Mouse (Mus musculus) embryonic facial prominence, embryonic 13.5 days (tissue): ENCODE measurements around the gene Dnajb7. TPM values are rescaled to one million over a fixed set of nuclear protein-coding genes. Genes with fewer than 3 reads are reported as not detected.
"Not testable (repeated sequence)": the region's sequence is repeated elsewhere in the genome, so short reads cannot be mapped to it uniquely, and the experiment has no call there.

ENCODE experiments used
- ATAC-seq: fragments of 200-750 bp; cut with Nextera tagmentation; 2 replicates; pipeline ENCODE4 v1.8.0; 2017; ENCODE audit warnings: low read depth; ENCODE audit not compliant: insufficient number of reproducible peaks, insufficient read depth, low FRiP score, low TSS enrichment
- H3K27ac ChIP-seq: fragments of 300-500 bp; sonication (generic); 2 replicates; pipeline ENCODE4 v1.5.1; 2015; ENCODE audit warnings: moderate library complexity, mild to moderate bottlenecking, inconsistent platforms
- H3K27me3 ChIP-seq: fragments of 300-500 bp; sonication (generic); 2 replicates; pipeline ENCODE4 v1.6.1; 2015; ENCODE audit warnings: mild to moderate bottlenecking, inconsistent platforms
- H3K36me3 ChIP-seq: fragments of 300-500 bp; sonication (generic); 2 replicates; pipeline ENCODE4 v1.6.1; 2015; ENCODE audit warnings: mild to moderate bottlenecking, inconsistent platforms
- H3K4me1 ChIP-seq: fragments of 300-500 bp; sonication (generic); 2 replicates; pipeline ENCODE4 v1.6.1; 2015; ENCODE audit warnings: inconsistent platforms
- H3K4me2 ChIP-seq: fragments of 300-500 bp; sonication (generic); 2 replicates; pipeline ENCODE4 v1.6.1; 2015; ENCODE audit warnings: moderate library complexity, mild to moderate bottlenecking, inconsistent platforms
- H3K4me3 ChIP-seq: fragments of 300-500 bp; sonication (generic); 2 replicates; pipeline ENCODE4 v1.5.1; 2015; ENCODE audit warnings: mild to moderate bottlenecking, inconsistent platforms
- H3K9ac ChIP-seq: fragments of 300-500 bp; sonication (generic); 2 replicates; pipeline ENCODE4 v1.6.1; 2015; ENCODE audit warnings: mild to moderate bottlenecking, inconsistent platforms
- H3K9me3 ChIP-seq: fragments of 300-500 bp; sonication (generic); 2 replicates; pipeline ENCODE4 v1.6.1; 2016; ENCODE audit warnings: inconsistent platforms
- WGBS: fragments of 180-500 bp; shearing (Covaris S2); methylation state at CpG from one replicate; pipeline ENCODE4 v1.1.7; 2015; ENCODE audit warnings: mixed read lengths; 5-methylcytosine and 5-hydroxymethylcytosine counted together
- polyA plus RNA-seq: library from polyadenylated mRNA; unstranded; fragments of >200 nt; fragmentation: Nextera tagmentation; extraction: Ambion mirVana; gene quantifications from 2 replicates; pipeline ENCODE4 v1.2.1, GENCODE M21; 2015

The Dnajb7 gene
- polyA plus RNA-seq, result 2.5 and 3.5 TPM in 2 replicates

DNA sequence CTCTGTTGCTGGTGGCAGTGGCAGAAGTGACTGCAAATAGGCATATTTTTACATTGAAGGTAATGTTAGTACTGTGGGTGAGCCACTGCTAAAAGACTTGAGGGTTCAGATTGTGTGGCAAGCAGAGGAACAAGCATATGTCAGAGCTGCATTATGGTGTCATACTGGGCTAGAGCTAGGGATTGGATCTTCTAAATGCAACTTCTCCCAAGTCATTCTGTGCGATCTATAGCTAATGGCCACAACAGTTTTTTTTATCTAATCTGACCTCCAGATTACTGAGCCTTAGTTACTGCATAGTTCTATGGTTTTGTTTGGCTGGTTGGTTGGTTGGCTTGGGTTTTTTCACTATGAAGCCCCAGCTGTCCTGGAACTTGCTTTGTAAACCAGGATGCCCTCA, at the start of gene Dnajb7:
Gene Dnajb7, minus strand, starts transcription at position 101 of the 400 bp plus-strand sequence.
- no peak within 1 kb of the TSS for H3K4me2 ChIP-seq

GRCm38 (mm10) chr15:81448463-81448862, 40.4 kb upstream of the Dnajb7 start:
- no peak for ATAC-seq
- H3K27ac ChIP-seq, result no peak overlapping the region
- no peak overlapping the region for H3K9ac ChIP-seq
- H3K4me2 ChIP-seq, result no peak overlapping the region
- no peaks in the 10 kb centered on the region for H3K4me1 ChIP-seq
- no peak overlapping the region for H3K4me3 ChIP-seq
- peaks cover 42% of the 10 kb centered on the region for H3K36me3 ChIP-seq
- H3K9me3 ChIP-seq, result no peaks in the 10 kb centered on the region
- H3K27me3 ChIP-seq, result no peaks in the 10 kb centered on the region
- 41% methylated on average over 3 of the region's 3 CpGs for WGBS

More for the DNA sequence above, at the start of gene Dnajb7:
- no peak for ATAC-seq
- H3K4me1 ChIP-seq, result no peaks in the 10 kb centered on the region
- no peak within 1 kb of the TSS for H3K9ac ChIP-seq
- no peaks in the 10 kb centered on the region for H3K36me3 ChIP-seq
- no peak within 1 kb of the TSS for H3K4me3 ChIP-seq
- 93% methylated on average over 1 of the region's 1 CpGs for WGBS
- H3K9me3 ChIP-seq, result no peaks in the 10 kb centered on the region
- no peaks in the 10 kb centered on the region for H3K27me3 ChIP-seq
- no peak within 1 kb of the TSS for H3K27ac ChIP-seq

DNA sequence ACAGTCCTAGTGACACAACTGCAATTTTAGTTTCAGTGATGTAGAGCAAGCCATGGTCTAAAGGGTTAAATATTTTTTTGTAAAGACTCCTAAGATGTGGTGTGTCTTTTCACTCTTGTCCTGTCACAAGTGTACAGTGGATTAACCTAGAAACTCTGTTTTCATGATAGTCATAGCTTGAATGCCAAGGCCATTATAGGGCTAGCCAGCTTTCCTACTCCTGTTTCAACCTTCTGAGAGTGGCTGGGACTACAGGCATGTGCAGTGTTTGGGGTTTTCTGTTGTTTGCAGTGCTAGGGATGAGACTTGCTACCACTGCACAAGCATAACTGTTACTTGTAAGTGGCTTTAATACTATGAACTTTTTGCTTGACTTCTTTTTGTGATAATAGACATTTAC, 31.1 kb upstream of the Dnajb7 start:
- no peaks in the 10 kb centered on the region for H3K27me3 ChIP-seq
- H3K27ac ChIP-seq, result no peak overlapping the region
- H3K9ac ChIP-seq, result no peak overlapping the region
- H3K4me1 ChIP-seq, result no peaks in the 10 kb centered on the region
- no peak for ATAC-seq
- no peak overlapping the region for H3K4me3 ChIP-seq
- no peak overlapping the region for H3K4me2 ChIP-seq
- H3K36me3 ChIP-seq, result peaks cover 33% of the 10 kb centered on the region
- no peaks in the 10 kb centered on the region for H3K9me3 ChIP-seq

DNA sequence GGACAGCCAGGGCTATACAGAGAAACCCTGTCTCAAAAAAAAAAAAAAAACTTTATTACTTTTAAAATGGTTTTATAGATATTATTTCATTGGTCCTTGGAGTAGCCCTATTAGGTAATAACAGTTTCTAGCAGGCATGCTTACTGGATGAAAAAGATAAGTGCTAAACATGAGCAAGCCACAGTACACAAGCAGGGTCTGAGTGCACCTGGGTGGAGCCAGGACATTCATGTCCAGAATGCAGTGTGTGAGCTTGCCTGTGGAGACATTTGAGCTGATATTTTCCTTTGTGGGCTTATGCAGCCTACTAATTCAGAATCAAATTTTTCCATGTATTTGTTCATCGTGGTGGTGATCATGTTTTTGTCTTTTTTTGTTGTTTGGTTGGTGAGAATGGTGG, 30.2 kb upstream of the Dnajb7 start:
- Histone ChIP-seq H3K27ac (no peak overlapping the region), H3K36me3 (peaks cover 32% of the 10 kb centered on the region), H3K9me3 (no peaks in the 10 kb centered on the region), H3K27me3 (no peaks in the 10 kb centered on the region), H3K4me2 (no peak overlapping the region), H3K4me3 (no peak overlapping the region), H3K4me1 (no peaks in the 10 kb centered on the region), H3K9ac (no peak overlapping the region)
- WGBS, result 88% methylated on average over 1 of the region's 1 CpGs
- ATAC-seq, result no peak

DNA sequence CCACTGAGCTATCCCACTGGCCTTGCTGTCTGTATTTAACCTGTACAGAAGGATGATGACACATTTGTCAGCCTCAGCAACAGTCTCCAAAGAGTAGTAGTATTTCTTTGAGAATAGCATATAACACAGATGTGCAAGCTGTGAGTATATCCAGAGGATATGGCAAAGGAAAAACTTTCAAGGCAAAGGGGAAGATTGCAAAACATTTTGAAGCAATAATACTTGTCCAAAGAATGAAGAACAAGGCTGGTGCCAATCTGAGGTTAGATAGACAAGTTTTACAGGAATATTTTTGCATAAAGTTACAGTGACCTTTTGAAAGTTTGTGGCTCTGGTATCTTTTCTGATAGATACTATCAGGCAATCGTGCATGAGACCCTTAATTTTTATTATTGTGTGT, 23.1 kb upstream of the Dnajb7 start:
- no peak overlapping the region for H3K9ac ChIP-seq
- H3K9me3 ChIP-seq, result no peaks in the 10 kb centered on the region
- no peak overlapping the region for H3K27ac ChIP-seq
- WGBS, result 90% methylated on average over 1 of the region's 1 CpGs
- no peaks in the 10 kb centered on the region for H3K4me1 ChIP-seq
- no peak for ATAC-seq
- no peaks in the 10 kb centered on the region for H3K27me3 ChIP-seq
- peaks cover 32% of the 10 kb centered on the region for H3K36me3 ChIP-seq
- no peak overlapping the region for H3K4me2 ChIP-seq
- no peak overlapping the region for H3K4me3 ChIP-seq

- no peaks in the 10 kb centered on the region for H3K4me1 ChIP-seq
- no peak for ATAC-seq
- H3K27ac ChIP-seq, result no peak overlapping the region
- H3K36me3 ChIP-seq, result peaks cover 29% of the 10 kb centered on the region
- no peak overlapping the region for H3K4me3 ChIP-seq
- 88% methylated on average over 2 of the region's 2 CpGs for WGBS
- no peak overlapping the region for H3K4me2 ChIP-seq
- H3K9ac ChIP-seq, result no peak overlapping the region
- H3K27me3 ChIP-seq, result no peaks in the 10 kb centered on the region
- H3K9me3 ChIP-seq, result no peaks in the 10 kb centered on the region
Measured at GRCm38 (mm10) chr15:81427947-81428346, 19.8 kb upstream of the Dnajb7 start.

GRCm38 (mm10) chr15:81425311-81425710, 17.2 kb upstream of the Dnajb7 start:
- no peaks in the 10 kb centered on the region for H3K27me3 ChIP-seq
- no peak overlapping the region for H3K9ac ChIP-seq
- no peak overlapping the region for H3K27ac ChIP-seq
- H3K4me2 ChIP-seq, result no peak overlapping the region
- no peaks in the 10 kb centered on the region for H3K4me1 ChIP-seq
- WGBS, result 77% methylated on average over 3 of the region's 3 CpGs
- H3K4me3 ChIP-seq, result no peak overlapping the region
- peaks cover 9% of the 10 kb centered on the region for H3K36me3 ChIP-seq
- no peak for ATAC-seq
- H3K9me3 ChIP-seq, result no peaks in the 10 kb centered on the region

DNA sequence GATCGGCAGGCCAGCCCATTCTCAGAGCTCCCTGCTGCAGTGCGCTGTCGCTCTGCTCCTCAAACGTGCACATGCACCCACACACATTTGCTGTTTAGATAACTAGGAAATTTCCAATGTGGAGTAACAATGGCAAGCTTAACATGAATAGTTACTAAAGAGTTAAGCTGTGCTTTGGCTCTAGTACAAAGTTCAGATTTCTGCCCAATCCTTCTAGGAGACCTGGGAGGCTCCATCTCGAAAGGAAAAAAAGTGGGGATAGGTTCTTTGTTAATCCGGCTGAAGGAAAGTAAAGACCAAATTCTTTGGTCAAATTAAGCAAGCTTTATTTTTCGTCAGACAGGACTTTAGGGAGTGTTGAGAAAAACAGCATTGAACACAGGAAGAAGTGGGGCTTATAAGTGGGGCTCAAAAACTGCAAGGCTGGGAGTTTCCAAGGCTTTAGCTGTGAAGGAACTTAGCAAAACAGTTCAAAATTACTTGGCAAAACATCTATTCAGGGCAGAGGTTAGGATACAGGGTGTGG, 14.1 kb upstream of the Dnajb7 start:
- Histone ChIP-seq H3K27me3 (no peaks in the 10 kb centered on the region), H3K9me3 (no peaks in the 10 kb centered on the region), H3K27ac (peak overlapping the region; percentile 34; the same call in 1 of the 2 replicates), H3K36me3 (peaks cover 1% of the 10 kb centered on the region), H3K4me2 (no peak overlapping the region), H3K4me1 (no peaks in the 10 kb centered on the region), H3K9ac (no peak overlapping the region), H3K4me3 (no peak overlapping the region)
- 61% methylated on average over 7 of the region's 7 CpGs for WGBS
- ATAC-seq, result no peak

DNA sequence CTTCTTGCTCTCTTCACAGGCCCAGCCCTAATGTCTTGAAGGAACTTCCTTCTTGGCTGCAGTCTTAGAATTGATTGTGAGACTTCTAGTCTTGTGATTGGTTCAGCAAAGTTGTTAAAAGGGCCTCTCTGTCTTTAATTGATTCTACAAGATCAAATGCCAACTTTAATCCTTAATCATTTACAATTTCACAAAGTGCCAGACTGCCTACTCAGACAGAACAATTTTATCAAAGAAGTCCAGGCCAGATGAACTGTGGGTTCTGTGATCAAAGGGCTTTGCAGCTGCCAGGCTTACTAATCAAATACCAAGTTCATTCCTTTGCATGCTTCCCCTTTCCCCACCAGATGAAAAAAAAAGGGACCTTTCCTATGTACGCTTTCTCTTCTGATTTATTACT, 13.4 kb upstream of the Dnajb7 start:
- H3K9ac ChIP-seq, result no peak overlapping the region
- H3K4me3 ChIP-seq, result no peak overlapping the region
- no peaks in the 10 kb centered on the region for H3K36me3 ChIP-seq
- H3K27ac ChIP-seq, result no peak overlapping the region
- no peaks in the 10 kb centered on the region for H3K9me3 ChIP-seq
- WGBS, result 47% methylated on average over 1 of the region's 1 CpGs
- no peak overlapping the region for H3K4me2 ChIP-seq
- ATAC-seq, result no peak
- H3K4me1 ChIP-seq, result peaks cover 3% of the 10 kb centered on the region; the same call in 1 of the 2 replicates
- H3K27me3 ChIP-seq, result no peaks in the 10 kb centered on the region

DNA sequence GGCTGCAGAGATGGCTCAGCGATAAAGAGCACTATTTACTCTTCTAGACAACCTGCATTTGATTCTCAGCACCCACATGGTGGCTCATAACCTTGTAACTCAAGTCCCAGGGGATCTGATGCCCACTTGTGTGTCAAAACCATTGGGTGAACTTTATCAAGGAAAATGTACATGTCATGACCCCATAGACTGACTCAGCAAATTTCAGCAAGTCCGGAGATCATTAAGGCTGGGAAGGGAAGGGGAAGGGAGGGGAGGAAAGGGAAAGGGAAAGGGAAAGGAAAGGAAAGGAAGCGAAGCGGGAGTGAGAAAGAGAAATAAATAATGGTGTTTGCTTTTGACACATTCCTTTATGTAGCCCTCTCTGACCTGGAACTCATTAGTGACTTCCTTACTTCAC, 10.0 kb upstream of the Dnajb7 start:
- H3K4me3 ChIP-seq, result no peak overlapping the region
- H3K4me1 ChIP-seq, result peaks cover 5% of the 10 kb centered on the region; the same call in 1 of the 2 replicates
- H3K9ac ChIP-seq, result no peak overlapping the region
- no peaks in the 10 kb centered on the region for H3K36me3 ChIP-seq
- no peak for ATAC-seq
- H3K9me3 ChIP-seq, result no peaks in the 10 kb centered on the region
- no peaks in the 10 kb centered on the region for H3K27me3 ChIP-seq
- no peak overlapping the region for H3K4me2 ChIP-seq
- WGBS, result 84% methylated on average over 4 of the region's 4 CpGs
- no peak overlapping the region for H3K27ac ChIP-seq

DNA sequence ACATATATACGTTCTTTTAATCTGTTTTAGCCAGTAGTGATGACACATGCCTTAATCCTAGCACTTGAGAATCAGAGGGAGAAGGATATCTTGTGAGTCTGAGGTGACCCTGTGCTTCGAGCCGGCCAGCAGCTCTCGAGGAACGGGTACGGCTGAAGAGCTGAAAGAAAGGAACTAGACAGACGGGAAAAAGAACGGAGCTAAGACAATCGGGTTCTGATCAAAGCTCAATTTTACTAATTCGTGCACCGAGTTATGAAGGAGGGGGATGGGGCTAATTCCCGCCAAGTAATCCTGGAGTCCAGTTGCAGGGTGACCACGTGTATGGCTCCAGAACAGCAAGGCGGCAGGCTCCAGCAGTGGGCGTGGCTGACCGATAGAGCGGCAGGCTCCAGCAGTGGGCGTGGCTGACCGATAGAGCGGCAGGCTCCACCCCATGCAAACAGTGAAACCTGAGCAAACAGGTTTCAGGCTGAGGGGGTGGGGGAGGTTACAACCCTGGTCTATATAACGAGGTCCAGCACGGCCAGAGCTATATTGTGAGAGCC, 8.7 kb upstream of the Dnajb7 start:
- not testable (repeated sequence) for H3K36me3 ChIP-seq, H3K27me3 ChIP-seq, H3K9me3 ChIP-seq, H3K4me1 ChIP-seq
- ATAC-seq, result peak; percentile 78
- peak overlapping the region; percentile 40 for H3K4me3 ChIP-seq
- peak overlapping the region; percentile 14; the same call in 1 of the 2 replicates for H3K27ac ChIP-seq
- 3% methylated on average over 22 of the region's 22 CpGs for WGBS
- H3K4me2 ChIP-seq, result peak overlapping the region; percentile 63
- peak overlapping the region; percentile 60 for H3K9ac ChIP-seq

- Histone ChIP-seq H3K9me3 (no peaks in the 10 kb centered on the region), H3K27me3 (no peaks in the 10 kb centered on the region), H3K4me1 (peaks cover 7% of the 10 kb centered on the region; the same call in 1 of the 2 replicates), H3K9ac (no peak overlapping the region), H3K4me3 (no peak overlapping the region), H3K36me3 (no peaks in the 10 kb centered on the region), H3K4me2 (no peak overlapping the region), H3K27ac (no peak overlapping the region)
- ATAC-seq, result no peak
- 85% methylated on average over 3 of the region's 3 CpGs for WGBS
Measured at GRCm38 (mm10) chr15:81405008-81405407, 3.1 kb downstream of the Dnajb7 start.
